Mouse (Mus musculus): ENCODE data around the gene Galnt12. TPM values are rescaled to one million over a fixed set of nuclear protein-coding genes. Genes with fewer than 3 reads are reported as not detected.

Galnt12 gene
- polyA plus RNA-seq, 1 experiment from 2014 or later, result 0.60 TPM

- H3K27ac ChIP-seq (ENCODE audit: low read length), result no peak overlapping the region
- H3K27me3 ChIP-seq (ENCODE audit: control insufficient read depth, insufficient read depth, low read depth, low read length), result no peaks in the 10 kb centered on the region
- H3K4me3 ChIP-seq (ENCODE audit: low read depth, low read length), result no peak overlapping the region
- 47% methylated on average over 3 of the region's 3 CpGs for WGBS (ENCODE audit: insufficient replicate concordance)
- no peaks in the 10 kb centered on the region for H3K9me3 ChIP-seq (replicated peaks; ENCODE audit: control insufficient read depth, low read length)
- H3K4me1 ChIP-seq (ENCODE audit: control insufficient read depth, low read depth, low read length), result no peaks in the 10 kb centered on the region
- no peaks in the 10 kb centered on the region for H3K36me3 ChIP-seq (ENCODE audit: control insufficient read depth, insufficient read depth)
- H3K4me2 ChIP-seq (ENCODE audit: low read depth, low read length), result no peak overlapping the region
- ATAC-seq (ENCODE audit: low read depth), result no peak
- no peak overlapping the region for H3K9ac ChIP-seq (ENCODE audit: low read depth, low read length)
These were observed 48.6 kb downstream of the Galnt12 start for GRCm38 (mm10) chr4:47140301-47140700.

- no peaks in the 10 kb centered on the region for H3K4me1 ChIP-seq (ENCODE audit: control insufficient read depth, low read depth, low read length)
- no peaks in the 10 kb centered on the region for H3K36me3 ChIP-seq (ENCODE audit: control insufficient read depth, insufficient read depth)
- no peaks in the 10 kb centered on the region for H3K9me3 ChIP-seq (replicated peaks; ENCODE audit: control insufficient read depth, low read length)
- 57% methylated on average over 10 of the region's 10 CpGs for WGBS (ENCODE audit: insufficient replicate concordance)
- no peak overlapping the region for H3K4me2 ChIP-seq (ENCODE audit: low read depth, low read length)
- ATAC-seq (ENCODE audit: low read depth), result no peak
- no peak overlapping the region for H3K4me3 ChIP-seq (ENCODE audit: low read depth, low read length)
- H3K27me3 ChIP-seq (ENCODE audit: control insufficient read depth, insufficient read depth, low read depth, low read length), result no peaks in the 10 kb centered on the region
- no peak overlapping the region for H3K27ac ChIP-seq (ENCODE audit: low read length)
- H3K9ac ChIP-seq (ENCODE audit: low read depth, low read length), result no peak overlapping the region
These were observed 49.9 kb downstream of the Galnt12 start for GRCm38 (mm10) chr4:47141444-47142154.

- Histone ChIP-seq H3K9me3 (replicated peaks; ENCODE audit: control insufficient read depth, low read length) (no peaks in the 10 kb centered on the region), H3K4me1 (ENCODE audit: control insufficient read depth, low read depth, low read length) (no peaks in the 10 kb centered on the region), H3K4me2 (ENCODE audit: low read depth, low read length) (no peak overlapping the region), H3K27ac (ENCODE audit: low read length) (no peak overlapping the region), H3K4me3 (ENCODE audit: low read depth, low read length) (no peak overlapping the region), H3K36me3 (ENCODE audit: control insufficient read depth, insufficient read depth) (no peaks in the 10 kb centered on the region), H3K9ac (ENCODE audit: low read depth, low read length) (no peak overlapping the region), H3K27me3 (ENCODE audit: control insufficient read depth, insufficient read depth, low read depth, low read length) (no peaks in the 10 kb centered on the region)
- no peak for ATAC-seq (ENCODE audit: low read depth)
- WGBS (ENCODE audit: insufficient replicate concordance), result 72% methylated on average over 6 of the region's 6 CpGs
These were observed 52.1 kb downstream of the Galnt12 start for GRCm38 (mm10) chr4:47143849-47144248.

DNA sequence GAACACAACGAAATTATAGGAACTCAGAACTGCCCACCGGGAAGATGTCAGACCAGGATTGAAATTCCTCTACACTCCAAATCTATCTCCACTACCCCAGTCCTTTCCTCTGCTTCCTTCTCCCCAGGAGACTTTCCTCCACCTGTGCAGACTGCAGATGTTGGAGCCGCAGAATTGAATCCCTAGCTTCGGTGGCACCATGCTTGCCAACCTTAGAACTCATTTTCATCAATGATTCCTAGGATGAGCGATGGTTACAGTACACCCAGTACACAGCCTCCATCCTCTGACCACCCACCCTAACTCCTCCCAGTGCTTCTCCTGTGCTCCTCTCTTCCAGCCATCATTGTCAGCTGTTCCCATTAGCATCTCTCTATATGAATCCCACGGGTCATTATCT is 53.6 kb downstream of the Galnt12 start:
- H3K27me3 ChIP-seq (ENCODE audit: control insufficient read depth, insufficient read depth, low read depth, low read length), result no peaks in the 10 kb centered on the region
- H3K4me3 ChIP-seq (ENCODE audit: low read depth, low read length), result no peak overlapping the region
- no peak overlapping the region for H3K9ac ChIP-seq (ENCODE audit: low read depth, low read length)
- WGBS (ENCODE audit: insufficient replicate concordance), result 63% methylated on average over 6 of the region's 6 CpGs
- no peaks in the 10 kb centered on the region for H3K36me3 ChIP-seq (ENCODE audit: control insufficient read depth, insufficient read depth)
- H3K9me3 ChIP-seq (replicated peaks; ENCODE audit: control insufficient read depth, low read length), result no peaks in the 10 kb centered on the region
- H3K4me1 ChIP-seq (ENCODE audit: control insufficient read depth, low read depth, low read length), result no peaks in the 10 kb centered on the region
- no peak overlapping the region for H3K27ac ChIP-seq (ENCODE audit: low read length)
- H3K4me2 ChIP-seq (ENCODE audit: low read depth, low read length), result no peak overlapping the region
- no peak for ATAC-seq (ENCODE audit: low read depth)

- ATAC-seq (ENCODE audit: low read depth), result no peak
- Histone ChIP-seq H3K4me2 (ENCODE audit: low read depth, low read length) (no peak overlapping the region), H3K27ac (ENCODE audit: low read length) (no peak overlapping the region), H3K4me1 (ENCODE audit: control insufficient read depth, low read depth, low read length) (no peaks in the 10 kb centered on the region), H3K27me3 (ENCODE audit: control insufficient read depth, insufficient read depth, low read depth, low read length) (no peaks in the 10 kb centered on the region), H3K36me3 (ENCODE audit: control insufficient read depth, insufficient read depth) (no peaks in the 10 kb centered on the region), H3K9ac (ENCODE audit: low read depth, low read length) (no peak overlapping the region), H3K4me3 (ENCODE audit: low read depth, low read length) (no peak overlapping the region), H3K9me3 (replicated peaks; ENCODE audit: control insufficient read depth, low read length) (no peaks in the 10 kb centered on the region)
- WGBS (ENCODE audit: insufficient replicate concordance), result 36% methylated on average over 4 of the region's 4 CpGs
These were observed 54.9 kb downstream of the Galnt12 start for GRCm38 (mm10) chr4:47146561-47146960.

DNA sequence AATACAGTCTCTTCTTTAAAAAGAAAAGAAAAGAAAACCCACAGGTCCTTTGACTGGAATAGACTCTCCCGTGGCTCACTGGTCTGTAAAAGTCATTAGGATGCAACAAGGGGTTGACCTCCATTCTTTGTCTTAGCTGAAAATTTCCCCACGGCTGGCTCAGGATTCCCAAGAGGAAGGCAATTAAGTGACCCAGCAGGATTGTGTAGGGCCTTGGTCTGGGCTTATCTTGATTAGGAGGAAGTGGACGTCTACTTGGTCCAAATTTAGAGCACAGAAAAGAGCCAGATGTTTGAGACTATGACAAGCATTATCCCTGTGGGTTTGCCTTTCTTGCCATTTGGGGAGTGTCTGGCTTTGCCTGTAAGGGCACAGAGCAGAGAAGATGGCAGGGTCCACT is 58.3 kb downstream of the Galnt12 start:
- no peaks in the 10 kb centered on the region for H3K4me1 ChIP-seq (ENCODE audit: control insufficient read depth, low read depth, low read length)
- no peak overlapping the region for H3K27ac ChIP-seq (ENCODE audit: low read length)
- no peak for ATAC-seq (ENCODE audit: low read depth)
- H3K36me3 ChIP-seq (ENCODE audit: control insufficient read depth, insufficient read depth), result no peaks in the 10 kb centered on the region
- H3K4me3 ChIP-seq (ENCODE audit: low read depth, low read length), result no peak overlapping the region
- 9% methylated on average over 3 of the region's 3 CpGs for WGBS (ENCODE audit: insufficient replicate concordance)
- H3K4me2 ChIP-seq (ENCODE audit: low read depth, low read length), result no peak overlapping the region
- no peaks in the 10 kb centered on the region for H3K27me3 ChIP-seq (ENCODE audit: control insufficient read depth, insufficient read depth, low read depth, low read length)
- H3K9me3 ChIP-seq (replicated peaks; ENCODE audit: control insufficient read depth, low read length), result no peaks in the 10 kb centered on the region
- no peak overlapping the region for H3K9ac ChIP-seq (ENCODE audit: low read depth, low read length)

GRCm38 (mm10) chr4:47150806-47151205 is 59.1 kb downstream of the Galnt12 start:
- WGBS (ENCODE audit: insufficient replicate concordance), result 68% methylated on average over 3 of the region's 3 CpGs
- no peak overlapping the region for H3K4me2 ChIP-seq (ENCODE audit: low read depth, low read length)

GRCm38 (mm10) chr4:47151553-47152183 is 60.0 kb downstream of the Galnt12 start:
- no peak overlapping the region for H3K4me2 ChIP-seq (ENCODE audit: low read depth, low read length)
- 49% methylated on average over 8 of the region's 8 CpGs for WGBS (ENCODE audit: insufficient replicate concordance)
- H3K9ac ChIP-seq (ENCODE audit: low read depth, low read length), result no peak overlapping the region
- H3K4me1 ChIP-seq (ENCODE audit: control insufficient read depth, low read depth, low read length), result no peaks in the 10 kb centered on the region
- no peak overlapping the region for H3K4me3 ChIP-seq (ENCODE audit: low read depth, low read length)
- no peaks in the 10 kb centered on the region for H3K9me3 ChIP-seq (replicated peaks; ENCODE audit: control insufficient read depth, low read length)
- no peaks in the 10 kb centered on the region for H3K27me3 ChIP-seq (ENCODE audit: control insufficient read depth, insufficient read depth, low read depth, low read length)
- no peak for ATAC-seq (ENCODE audit: low read depth)
- H3K27ac ChIP-seq (ENCODE audit: low read length), result no peak overlapping the region
- H3K36me3 ChIP-seq (ENCODE audit: control insufficient read depth, insufficient read depth), result no peaks in the 10 kb centered on the region

More at GRCm38 (mm10) chr4:47150806-47151205, 59.1 kb downstream of the Galnt12 start:
- no peaks in the 10 kb centered on the region for H3K27me3 ChIP-seq (ENCODE audit: control insufficient read depth, insufficient read depth, low read depth, low read length)
- no peaks in the 10 kb centered on the region for H3K36me3 ChIP-seq (ENCODE audit: control insufficient read depth, insufficient read depth)
- H3K27ac ChIP-seq (ENCODE audit: low read length), result no peak overlapping the region
- H3K4me1 ChIP-seq (ENCODE audit: control insufficient read depth, low read depth, low read length), result no peaks in the 10 kb centered on the region
- H3K9ac ChIP-seq (ENCODE audit: low read depth, low read length), result no peak overlapping the region
- no peak for ATAC-seq (ENCODE audit: low read depth)
- H3K9me3 ChIP-seq (replicated peaks; ENCODE audit: control insufficient read depth, low read length), result no peaks in the 10 kb centered on the region
- no peak overlapping the region for H3K4me3 ChIP-seq (ENCODE audit: low read depth, low read length)

DNA sequence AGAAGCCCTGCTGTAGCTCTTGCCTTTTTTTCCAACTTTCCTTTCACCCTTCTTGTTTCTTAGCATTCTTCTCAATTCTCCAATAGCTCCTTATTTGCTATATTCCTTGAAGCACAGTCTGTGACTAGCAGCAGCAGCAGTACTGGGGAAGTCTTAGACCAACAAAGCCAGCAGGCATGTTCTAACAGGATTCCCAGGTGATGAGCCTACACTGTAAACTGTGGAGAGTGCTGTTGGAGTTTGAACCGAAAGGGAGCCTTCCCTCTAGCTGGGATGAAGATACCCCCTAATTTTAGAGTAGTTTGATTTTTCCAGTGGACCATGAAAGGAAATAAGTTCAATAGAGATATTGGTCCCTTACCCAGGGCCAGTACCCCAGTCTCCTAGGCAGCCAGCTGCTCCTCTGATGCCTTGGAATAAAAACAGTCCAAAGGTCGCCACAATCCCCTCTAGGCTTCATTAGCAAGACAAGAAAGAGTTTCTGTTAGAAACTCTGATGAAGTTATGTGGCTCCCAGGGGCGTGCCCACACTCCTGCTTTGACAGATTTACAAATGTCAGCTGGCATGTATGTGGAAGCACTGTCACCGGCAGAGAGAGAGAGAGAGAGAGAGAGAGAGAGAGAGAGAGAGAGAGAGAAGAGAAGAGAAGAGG is 69.5 kb downstream of the Galnt12 start:
- Histone ChIP-seq H3K4me2 (ENCODE audit: low read depth, low read length) (no peak overlapping the region), H3K27ac (ENCODE audit: low read length) (no peak overlapping the region)
- ATAC-seq (ENCODE audit: low read depth), result no peak

More for the DNA sequence above, 69.5 kb downstream of the Galnt12 start:
- Histone ChIP-seq H3K4me3 (ENCODE audit: low read depth, low read length) (no peak overlapping the region), H3K9ac (ENCODE audit: low read depth, low read length) (no peak overlapping the region), H3K9me3 (replicated peaks; ENCODE audit: control insufficient read depth, low read length) (no peaks in the 10 kb centered on the region), H3K4me1 (ENCODE audit: control insufficient read depth, low read depth, low read length) (no peaks in the 10 kb centered on the region), H3K27me3 (ENCODE audit: control insufficient read depth, insufficient read depth, low read depth, low read length) (no peaks in the 10 kb centered on the region), H3K36me3 (ENCODE audit: control insufficient read depth, insufficient read depth) (no peaks in the 10 kb centered on the region)
- 21% methylated on average over 4 of the region's 4 CpGs for WGBS (ENCODE audit: insufficient replicate concordance)

Measured in liver, embryonic 16.5 days (tissue).